Mouse (Mus musculus) cortical plate, adult 2 months (tissue): ENCODE results near the gene Ccdc86. TPM values are rescaled to one million over a fixed set of nuclear protein-coding genes. Genes with fewer than 3 reads are reported as not detected.
A peak's percentile ranks its signal among the peaks of the same experiment; 100 is the strongest.

Experiments used
- H3K27ac ChIP-seq: fragments of 200-500 bp; 2 replicates; pipeline ENCODE4 v1.5.1; 2012; ENCODE audit warnings: low read length, control low read depth, inconsistent platforms; ENCODE audit not compliant: insufficient read depth
- H3K4me1 ChIP-seq: fragments of 200-500 bp; 2 replicates; pipeline ENCODE4 v1.6.1; 2011; ENCODE audit warnings: low read length; ENCODE audit not compliant: control insufficient read depth, insufficient read depth
- H3K4me3 ChIP-seq: fragments of 200-500 bp; 2 replicates; pipeline ENCODE4 v1.5.1; 2011; ENCODE audit warnings: mild to moderate bottlenecking, low read length, control low read depth; ENCODE audit not compliant: insufficient read depth
- CTCF ChIP-seq: fragments of 200-500 bp; IDR thresholded peaks from 2 replicates; pipeline ENCODE4 v1.5.1; 2011; ENCODE audit warnings: mild to moderate bottlenecking, control low read depth, low read length; ENCODE audit not compliant: insufficient read depth; ENCODE audit errors: extremely low read depth
- POLR2A ChIP-seq: fragments of 200-500 bp; IDR thresholded peaks from 2 replicates; pipeline ENCODE4 v1.6.1; 2011; ENCODE audit warnings: mild to moderate bottlenecking, low read length, control low read depth; ENCODE audit not compliant: insufficient read depth; ENCODE audit errors: extremely low read depth
- polyA plus RNA-seq: library from polyadenylated mRNA; depleted of rRNA; stranded (reverse); fragments of >200 nt; gene quantifications from 2 replicates; pipeline ENCODE4 v1.2.3, GENCODE M21; 2012; rRNA removed

Gene Ccdc86
- 5.0 and 5.5 TPM in 2 replicates for polyA plus RNA-seq

- TF ChIP-seq CTCF, result no peak
- peak; percentile 74; the same call in 1 of the 2 replicates for TF ChIP-seq POLR2A
Observed at GRCm38 (mm10) chr19:10949112-10949511, at the start of gene Ccdc86. Ccdc86 (minus strand) TSS chr19:10949266.

GRCm38 (mm10) chr19:10993150-10993549 is 44.1 kb upstream of the Ccdc86 start, which contains the start of gene Ms4a15:
Ms4a15 (minus strand) TSS chr19:10993250.
- TF ChIP-seq CTCF (no peak), POLR2A (no peak)
- Histone ChIP-seq H3K4me3 (no peak within 1 kb of the TSS), H3K27ac (no peak within 1 kb of the TSS), H3K4me1 (no peaks in the 10 kb centered on the region)

More at GRCm38 (mm10) chr19:10949112-10949511, at the start of gene Ccdc86:
- Histone ChIP-seq H3K27ac (no peak within 1 kb of the TSS), H3K4me1 (peaks cover 16% of the 10 kb centered on the region; the same call in 1 of the 2 replicates), H3K4me3 (peak within 1 kb of the TSS; percentile 40)

- H3K4me3 ChIP-seq, result no peak overlapping the region
- no peaks in the 10 kb centered on the region for H3K4me1 ChIP-seq
- H3K27ac ChIP-seq, result no peak overlapping the region
- TF ChIP-seq CTCF (no peak), POLR2A (no peak)
Observed at GRCm38 (mm10) chr19:10991911-10992310, 42.8 kb upstream of the Ccdc86 start.

GRCm38 (mm10) chr19:10990751-10991150 is 41.7 kb upstream of the Ccdc86 start:
- H3K27ac ChIP-seq, result no peak overlapping the region

GRCm38 (mm10) chr19:10988563-10988962 is 39.5 kb upstream of the Ccdc86 start:
- Histone ChIP-seq H3K4me3 (no peak overlapping the region), H3K27ac (no peak overlapping the region), H3K4me1 (no peaks in the 10 kb centered on the region)
- TF ChIP-seq CTCF (no peak), POLR2A (no peak)

More at GRCm38 (mm10) chr19:10990751-10991150, 41.7 kb upstream of the Ccdc86 start:
- Histone ChIP-seq H3K4me3 (no peak overlapping the region), H3K4me1 (no peaks in the 10 kb centered on the region)
- TF ChIP-seq CTCF, result no peak
- no peak for TF ChIP-seq POLR2A

GRCm38 (mm10) chr19:10985889-10986288 is 36.8 kb upstream of the Ccdc86 start:
- H3K27ac ChIP-seq, result no peak overlapping the region
- H3K4me1 ChIP-seq, result no peaks in the 10 kb centered on the region
- no peak overlapping the region for H3K4me3 ChIP-seq
- TF ChIP-seq CTCF, result no peak
- TF ChIP-seq POLR2A, result no peak

- Histone ChIP-seq H3K27ac (no peak overlapping the region), H3K4me1 (no peaks in the 10 kb centered on the region), H3K4me3 (no peak overlapping the region)
- TF ChIP-seq CTCF, result no peak
- TF ChIP-seq POLR2A, result no peak
Observed at GRCm38 (mm10) chr19:10984551-10984950, 35.5 kb upstream of the Ccdc86 start.

- Histone ChIP-seq H3K27ac (no peak overlapping the region), H3K4me1 (no peaks in the 10 kb centered on the region), H3K4me3 (no peak overlapping the region)
- TF ChIP-seq CTCF (peak; percentile 33; the same call in 1 of the 2 replicates), POLR2A (no peak)
Observed at GRCm38 (mm10) chr19:10983146-10983545, 34.1 kb upstream of the Ccdc86 start.

GRCm38 (mm10) chr19:10980210-10980609 is 31.1 kb upstream of the Ccdc86 start:
- H3K27ac ChIP-seq, result no peak overlapping the region
- no peak for TF ChIP-seq POLR2A
- no peak for TF ChIP-seq CTCF
- H3K4me3 ChIP-seq, result no peak overlapping the region
- H3K4me1 ChIP-seq, result no peaks in the 10 kb centered on the region

- TF ChIP-seq CTCF (peak; percentile 69), POLR2A (no peak)
- no peak overlapping the region for H3K27ac ChIP-seq
- no peak overlapping the region for H3K4me3 ChIP-seq
- no peaks in the 10 kb centered on the region for H3K4me1 ChIP-seq
Observed at GRCm38 (mm10) chr19:10979184-10980168, 30.4 kb upstream of the Ccdc86 start.
